Mouse (Mus musculus): ENCODE measurements around the gene Ruvbl1. TPM values are rescaled to one million over a fixed set of nuclear protein-coding genes. Genes with fewer than 3 reads are reported as not detected.

Ruvbl1 gene
- total and polyA plus RNA-seq, 3 experiments, result 34.3 to 159 (median 35.6) TPM

GRCm38 (mm10) chr6:88517701-88518403 is 52.6 kb downstream of the Ruvbl1 start:
- peaks cover 43% of the 10 kb centered on the region for H3K36me3 ChIP-seq (replicated peaks)
- peak overlapping the region; percentile 96 for H3K4me3 ChIP-seq (ENCODE audit: low read depth, low read length)
- ATAC-seq (ENCODE audit: extremely low read depth, insufficient number of reproducible peaks, low FRiP score, poor library complexity, severe bottlenecking) (no peak), DNase-seq (ENCODE audit: low spot score) (no peak)
- no peak for TF ChIP-seq GATA2 (IDR thresholded peaks at IDR 0.05; ENCODE audit: borderline replicate concordance, low read depth, low read length)
- no peak for TF ChIP-seq TAL1 (conservative IDR thresholded peaks at IDR 0.05; ENCODE audit: low read depth, low read length)
- no peak for TF ChIP-seq CTCF (IDR thresholded peaks at IDR 0.05; ENCODE audit: low read depth, low read length)
- no peak for TF ChIP-seq GATA1 (IDR thresholded peaks at IDR 0.05; ENCODE audit: borderline replicate concordance, low read length)
- no peak for TF ChIP-seq POLR2AphosphoS5 (IDR thresholded peaks at IDR 0.05; ENCODE audit: insufficient replicate concordance, low read depth, low read length)
- H3K4me1 ChIP-seq (ENCODE audit: insufficient read depth, low read depth, low read length), result peaks cover 61% of the 10 kb centered on the region
- peaks cover 10% of the 10 kb centered on the region; the same call in 1 of the 2 replicates for H3K27me3 ChIP-seq (ENCODE audit: insufficient read depth, low read length)
- no peaks in the 10 kb centered on the region for H3K9me3 ChIP-seq (replicated peaks)

- ATAC-seq (ENCODE audit: extremely low read depth, insufficient number of reproducible peaks, low FRiP score, poor library complexity, severe bottlenecking), result peak; percentile 98
- peaks cover 17% of the 10 kb centered on the region for H3K27me3 ChIP-seq (ENCODE audit: insufficient read depth, low read length)
- peaks cover 36% of the 10 kb centered on the region for H3K36me3 ChIP-seq (replicated peaks)
- H3K4me1 ChIP-seq (ENCODE audit: insufficient read depth, low read depth, low read length), result peaks cover 64% of the 10 kb centered on the region
- H3K4me3 ChIP-seq (ENCODE audit: low read depth, low read length), result peak within 1 kb of the TSS; percentile 96
- DNase-seq (ENCODE audit: low spot score), result peak; percentile 93
- no peak for TF ChIP-seq CTCF (IDR thresholded peaks at IDR 0.05; ENCODE audit: low read depth, low read length)
- TF ChIP-seq TAL1 (conservative IDR thresholded peaks at IDR 0.05; ENCODE audit: low read depth, low read length), result no peak
- no peak for TF ChIP-seq GATA2 (IDR thresholded peaks at IDR 0.05; ENCODE audit: borderline replicate concordance, low read depth, low read length)
- TF ChIP-seq GATA1 (IDR thresholded peaks at IDR 0.05; ENCODE audit: borderline replicate concordance, low read length), result no peak
- no peak for TF ChIP-seq POLR2AphosphoS5 (IDR thresholded peaks at IDR 0.05; ENCODE audit: insufficient replicate concordance, low read depth, low read length)
- no peaks in the 10 kb centered on the region for H3K9me3 ChIP-seq (replicated peaks)
These were observed 53.4 kb downstream of the Ruvbl1 start, which contains the start of gene Sec61a1 for GRCm38 (mm10) chr6:88518404-88519263. TSS of gene Sec61a1 (minus strand) at chr6:88518905.

- ATAC-seq (ENCODE audit: extremely low read depth, insufficient number of reproducible peaks, low FRiP score, poor library complexity, severe bottlenecking) (no peak), DNase-seq (ENCODE audit: low spot score) (no peak)
- H3K4me3 ChIP-seq (ENCODE audit: low read depth, low read length), result no peak overlapping the region
- peaks cover 5% of the 10 kb centered on the region for H3K36me3 ChIP-seq (replicated peaks)
- H3K4me1 ChIP-seq (ENCODE audit: insufficient read depth, low read depth, low read length), result peaks cover 41% of the 10 kb centered on the region
- H3K9me3 ChIP-seq (replicated peaks), result no peaks in the 10 kb centered on the region
- no peak for TF ChIP-seq CTCF (IDR thresholded peaks at IDR 0.05; ENCODE audit: low read depth, low read length)
- TF ChIP-seq TAL1 (conservative IDR thresholded peaks at IDR 0.05; ENCODE audit: low read depth, low read length), result no peak
- no peak for TF ChIP-seq GATA2 (IDR thresholded peaks at IDR 0.05; ENCODE audit: borderline replicate concordance, low read depth, low read length)
- TF ChIP-seq GATA1 (IDR thresholded peaks at IDR 0.05; ENCODE audit: borderline replicate concordance, low read length), result no peak
- no peak for TF ChIP-seq POLR2AphosphoS5 (IDR thresholded peaks at IDR 0.05; ENCODE audit: insufficient replicate concordance, low read depth, low read length)
- peaks cover 32% of the 10 kb centered on the region for H3K27me3 ChIP-seq (ENCODE audit: insufficient read depth, low read length)
These were observed 56.6 kb downstream of the Ruvbl1 start for GRCm38 (mm10) chr6:88521821-88522220.

GRCm38 (mm10) chr6:88522606-88523005 is 57.4 kb downstream of the Ruvbl1 start:
- DNase-seq (ENCODE audit: low spot score), result no peak
- no peaks in the 10 kb centered on the region for H3K36me3 ChIP-seq (replicated peaks)
- peaks cover 38% of the 10 kb centered on the region for H3K4me1 ChIP-seq (ENCODE audit: insufficient read depth, low read depth, low read length)
- H3K4me3 ChIP-seq (ENCODE audit: low read depth, low read length), result no peak overlapping the region
- no peak for ATAC-seq (ENCODE audit: extremely low read depth, insufficient number of reproducible peaks, low FRiP score, poor library complexity, severe bottlenecking)
- H3K27me3 ChIP-seq (ENCODE audit: insufficient read depth, low read length), result peaks cover 39% of the 10 kb centered on the region
- TF ChIP-seq POLR2AphosphoS5 (IDR thresholded peaks at IDR 0.05; ENCODE audit: insufficient replicate concordance, low read depth, low read length) (no peak), GATA1 (IDR thresholded peaks at IDR 0.05; ENCODE audit: borderline replicate concordance, low read length) (no peak), CTCF (IDR thresholded peaks at IDR 0.05; ENCODE audit: low read depth, low read length) (no peak), GATA2 (IDR thresholded peaks at IDR 0.05; ENCODE audit: borderline replicate concordance, low read depth, low read length) (no peak), TAL1 (conservative IDR thresholded peaks at IDR 0.05; ENCODE audit: low read depth, low read length) (no peak)
- H3K9me3 ChIP-seq (replicated peaks), result no peaks in the 10 kb centered on the region

GRCm38 (mm10) chr6:88523043-88523442 is 57.8 kb downstream of the Ruvbl1 start:
- no peak for TF ChIP-seq POLR2AphosphoS5 (IDR thresholded peaks at IDR 0.05; ENCODE audit: insufficient replicate concordance, low read depth, low read length)
- no peak for TF ChIP-seq GATA2 (IDR thresholded peaks at IDR 0.05; ENCODE audit: borderline replicate concordance, low read depth, low read length)
- TF ChIP-seq CTCF (IDR thresholded peaks at IDR 0.05; ENCODE audit: low read depth, low read length), result no peak
- no peak for TF ChIP-seq GATA1 (IDR thresholded peaks at IDR 0.05; ENCODE audit: borderline replicate concordance, low read length)
- no peak for DNase-seq (ENCODE audit: low spot score)

GRCm38 (mm10) chr6:88523451-88523850 is 58.2 kb downstream of the Ruvbl1 start:
- ATAC-seq (ENCODE audit: extremely low read depth, insufficient number of reproducible peaks, low FRiP score, poor library complexity, severe bottlenecking) (no peak), DNase-seq (ENCODE audit: low spot score) (no peak)
- Histone ChIP-seq H3K27me3 (ENCODE audit: insufficient read depth, low read length) (peaks cover 46% of the 10 kb centered on the region), H3K9me3 (replicated peaks) (no peaks in the 10 kb centered on the region), H3K4me1 (ENCODE audit: insufficient read depth, low read depth, low read length) (peaks cover 33% of the 10 kb centered on the region), H3K4me3 (ENCODE audit: low read depth, low read length) (no peak overlapping the region), H3K36me3 (replicated peaks) (no peaks in the 10 kb centered on the region)
- no peak for TF ChIP-seq TAL1 (conservative IDR thresholded peaks at IDR 0.05; ENCODE audit: low read depth, low read length)
- TF ChIP-seq CTCF (IDR thresholded peaks at IDR 0.05; ENCODE audit: low read depth, low read length), result no peak
- TF ChIP-seq GATA1 (IDR thresholded peaks at IDR 0.05; ENCODE audit: borderline replicate concordance, low read length), result no peak
- no peak for TF ChIP-seq POLR2AphosphoS5 (IDR thresholded peaks at IDR 0.05; ENCODE audit: insufficient replicate concordance, low read depth, low read length)
- TF ChIP-seq GATA2 (IDR thresholded peaks at IDR 0.05; ENCODE audit: borderline replicate concordance, low read depth, low read length), result no peak

More at GRCm38 (mm10) chr6:88523043-88523442, 57.8 kb downstream of the Ruvbl1 start:
- Histone ChIP-seq H3K27me3 (ENCODE audit: insufficient read depth, low read length) (peaks cover 42% of the 10 kb centered on the region), H3K4me1 (ENCODE audit: insufficient read depth, low read depth, low read length) (peaks cover 33% of the 10 kb centered on the region), H3K4me3 (ENCODE audit: low read depth, low read length) (no peak overlapping the region), H3K9me3 (replicated peaks) (no peaks in the 10 kb centered on the region), H3K36me3 (replicated peaks) (no peaks in the 10 kb centered on the region)
- no peak for ATAC-seq (ENCODE audit: extremely low read depth, insufficient number of reproducible peaks, low FRiP score, poor library complexity, severe bottlenecking)

Data from G1E (cell line).